Mouse (Mus musculus) G1E (cell line): ENCODE results near the gene Fthl17f. TPM values are rescaled to one million over a fixed set of nuclear protein-coding genes. Genes with fewer than 3 reads are reported as not detected.
"Not testable (repeated sequence)": the region's sequence is repeated elsewhere in the genome, so short reads cannot be mapped to it uniquely, and the experiment has no call there.

ENCODE experiments used
- ATAC-seq: 2 replicates; pipeline ENCODE4 v1.8.0; 2016; ENCODE audit warnings: mild to moderate bottlenecking; ENCODE audit not compliant: insufficient number of reproducible peaks, poor library complexity, low FRiP score, severe bottlenecking; ENCODE audit errors: extremely low read depth
- DNase-seq: peaks from one replicate; pipeline ENCODE4 v3.0.0; 2012; ENCODE audit warnings: low spot score
- H3K27me3 ChIP-seq: 2 replicates; pipeline ENCODE4 v1.6.1; 2012; ENCODE audit warnings: mild to moderate bottlenecking, low read length, inconsistent platforms; ENCODE audit not compliant: insufficient read depth
- H3K36me3 ChIP-seq: replicated peaks from 2 replicates; pipeline ENCODE3; 2012; ENCODE audit warnings: mild to moderate bottlenecking, inconsistent platforms
- H3K4me1 ChIP-seq: 2 replicates; pipeline ENCODE4 v1.6.1; 2012; ENCODE audit warnings: low read depth, low read length, inconsistent platforms, mixed read lengths; ENCODE audit not compliant: insufficient read depth
- H3K4me3 ChIP-seq: 2 replicates; pipeline ENCODE4 v1.5.1; 2012; ENCODE audit warnings: low read depth, mild to moderate bottlenecking, inconsistent platforms, low read length, moderate library complexity, mixed read lengths
- H3K9me3 ChIP-seq: replicated peaks from 2 replicates; pipeline ENCODE4 v1.6.1; 2012; ENCODE audit warnings: inconsistent platforms
- CTCF ChIP-seq: IDR thresholded peaks from 2 replicates; pipeline ENCODE4 v1.5.1; 2012; ENCODE audit warnings: low read depth, low read length, inconsistent platforms, mixed read lengths
- GATA1 ChIP-seq: IDR thresholded peaks from 2 replicates; pipeline ENCODE4 v1.6.1; 2012; ENCODE audit warnings: borderline replicate concordance, low read length, inconsistent platforms, mixed read lengths
- GATA2 ChIP-seq: IDR thresholded peaks from 2 replicates; pipeline ENCODE4 v1.6.1; 2012; ENCODE audit warnings: low read depth, low read length, inconsistent platforms, borderline replicate concordance
- POLR2AphosphoS5 ChIP-seq: IDR thresholded peaks from 2 replicates; pipeline ENCODE4 v1.6.1; 2012; ENCODE audit warnings: low read depth, low read length, inconsistent platforms; ENCODE audit not compliant: insufficient replicate concordance
- TAL1 ChIP-seq: conservative IDR thresholded peaks from 2 replicates; pipeline ENCODE4 v1.6.1; 2012; ENCODE audit warnings: low read depth, low read length, inconsistent platforms, mixed read lengths
- polyA plus RNA-seq: library from polyadenylated mRNA; stranded (reverse); fragments of >175 nt; gene quantifications from 2 replicates; pipeline ENCODE4 v1.2.3, GENCODE M21; 2012
- total RNA-seq, 2 experiments: library from RNA; stranded (forward) in 1 of 2; stranded (reverse) in 1 of 2; fragments of 200-1000 nt in 1 of 2; fragments of >200 nt in 1 of 2; fragmentation: Nextera tagmentation in 1 of 2; gene quantifications; 2 replicates each; pipeline ENCODE4 v1.2.3; 2014 to 2017

The Fthl17f gene
- total RNA-seq (2014; fragmentation: Nextera tagmentation), result not detected in 2 replicates
- total RNA-seq (2017), result 0.22 TPM in 1 of 2 replicates, not detected in the other
- not detected in 2 replicates for polyA plus RNA-seq

DNA sequence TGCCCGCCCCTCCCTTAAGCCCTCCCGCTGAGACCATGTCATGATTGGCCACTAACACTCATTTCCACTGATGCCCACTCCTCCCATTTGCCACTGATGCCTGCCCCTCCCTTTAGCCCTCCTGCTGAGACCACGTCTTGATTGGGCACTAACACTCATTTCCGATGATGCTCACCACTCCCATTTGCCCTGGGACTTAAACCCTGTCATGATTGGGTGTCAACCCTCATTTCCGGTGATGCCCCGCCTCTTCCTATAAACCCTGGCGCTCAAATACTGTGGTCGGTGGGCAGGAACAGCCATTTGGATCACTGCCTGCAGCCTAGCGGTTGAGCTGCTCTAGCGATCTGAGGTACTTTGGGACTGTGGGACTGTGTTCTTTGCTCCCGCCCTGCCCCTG is at the start of gene Fthl17f:
Gene Fthl17f, plus strand, starts transcription at position 301 of the 400 bp plus-strand sequence.
- not testable (repeated sequence) for H3K4me1 ChIP-seq, H3K27me3 ChIP-seq, H3K9me3 ChIP-seq, H3K36me3 ChIP-seq, DNase-seq, ATAC-seq, H3K4me3 ChIP-seq

DNA sequence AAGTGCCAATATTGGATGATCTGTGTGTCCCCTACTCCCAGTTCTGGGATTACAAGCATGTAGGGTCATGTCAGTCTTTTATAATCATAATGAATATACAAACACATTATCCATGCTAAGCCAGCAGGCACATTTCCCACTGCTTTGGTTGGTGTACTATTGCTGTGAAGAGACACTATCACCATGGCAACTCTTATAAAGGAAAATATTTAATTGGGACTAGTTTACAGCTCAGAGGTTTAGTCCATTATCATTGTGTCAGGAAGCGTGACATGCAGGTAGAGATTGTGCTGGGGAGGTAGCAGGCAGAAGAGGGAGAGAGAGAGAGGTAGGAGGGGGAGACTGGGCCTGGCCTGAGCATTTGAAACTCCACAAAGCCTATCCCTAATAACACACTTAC is 46.7 kb upstream of the Fthl17f start:
- Histone ChIP-seq H3K27me3 (no peaks in the 10 kb centered on the region), H3K4me1 (no peaks in the 10 kb centered on the region), H3K4me3 (no peak overlapping the region), H3K9me3 (no peaks in the 10 kb centered on the region), H3K36me3 (no peaks in the 10 kb centered on the region)
- TF ChIP-seq CTCF (no peak), POLR2AphosphoS5 (no peak), TAL1 (no peak), GATA1 (no peak), GATA2 (no peak)
- DNase-seq (no peak), ATAC-seq (no peak)

DNA sequence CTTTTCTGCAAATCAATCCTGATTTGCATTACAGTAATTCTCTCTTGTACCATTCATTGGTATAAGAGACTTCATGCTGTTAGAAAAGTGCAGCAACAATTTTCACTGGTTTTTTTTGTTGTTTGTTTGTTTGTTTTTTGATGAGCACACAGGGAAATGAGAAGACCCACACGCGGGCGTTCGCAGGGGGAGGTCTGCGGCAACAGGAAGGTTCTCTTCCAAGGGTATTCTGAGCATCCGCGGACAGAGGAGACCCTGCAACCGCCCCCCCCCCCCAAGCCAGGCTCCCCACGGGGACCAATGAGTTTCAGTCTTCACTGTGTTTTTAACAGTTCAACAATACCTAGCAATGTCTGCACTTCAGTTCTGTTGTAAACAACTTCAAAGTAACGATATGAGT is 43.3 kb upstream of the Fthl17f start:
- no peaks in the 10 kb centered on the region for H3K4me1 ChIP-seq
- no peaks in the 10 kb centered on the region for H3K36me3 ChIP-seq
- ATAC-seq (no peak), DNase-seq (no peak)
- H3K4me3 ChIP-seq, result no peak overlapping the region
- no peaks in the 10 kb centered on the region for H3K27me3 ChIP-seq
- TF ChIP-seq GATA1 (no peak), TAL1 (no peak), GATA2 (no peak), CTCF (no peak), POLR2AphosphoS5 (no peak)
- H3K9me3 ChIP-seq, result no peaks in the 10 kb centered on the region

DNA sequence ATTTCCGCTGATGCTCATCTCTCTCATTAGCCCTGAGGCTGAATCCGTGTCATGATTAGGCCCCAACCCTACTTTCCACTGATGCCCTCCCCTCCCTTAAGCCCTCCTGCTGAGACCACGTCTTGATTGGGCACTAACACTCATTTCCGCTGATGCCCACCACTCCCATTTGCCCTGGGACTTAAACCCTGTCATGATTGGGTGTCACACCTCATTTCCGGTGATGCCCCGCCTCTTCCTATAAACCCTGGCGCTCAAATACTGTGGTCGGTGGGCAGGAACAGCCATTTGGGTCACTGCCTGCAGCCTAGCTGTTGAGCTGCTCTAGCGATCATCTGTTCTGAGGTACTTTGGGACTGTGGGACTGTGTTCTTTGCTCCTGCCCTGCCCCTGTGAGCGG is 29.6 kb upstream of the Fthl17f start, which contains the start of gene Fthl17e:
Gene Fthl17e, plus strand, starts transcription at position 301 of the 400 bp plus-strand sequence.
- DNase-seq, H3K4me3 ChIP-seq, H3K4me1 ChIP-seq, H3K9me3 ChIP-seq, H3K36me3 ChIP-seq, H3K27me3 ChIP-seq, ATAC-seq: not testable (repeated sequence)

DNA sequence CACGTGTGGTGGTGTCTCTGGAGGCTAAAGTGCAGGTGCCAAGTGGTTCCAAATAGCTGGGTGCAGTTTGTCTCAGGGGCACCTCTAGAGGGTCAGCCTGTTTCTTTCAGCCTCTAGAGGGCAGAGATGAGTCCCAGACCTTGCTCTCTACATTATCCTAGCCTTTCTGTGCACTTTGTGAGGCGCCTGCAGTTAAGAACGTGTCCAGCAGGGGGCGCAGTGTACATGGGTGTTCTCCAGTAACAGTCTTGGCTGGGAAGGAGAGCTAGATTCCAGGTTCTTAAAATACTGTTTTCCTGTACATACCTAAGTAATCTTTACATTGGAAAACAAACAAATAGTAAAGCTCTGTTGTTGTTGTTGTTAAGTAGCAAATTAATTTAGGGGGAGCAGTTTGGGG is 21.2 kb upstream of the Fthl17f start:
- H3K36me3 ChIP-seq, H3K9me3 ChIP-seq, H3K27me3 ChIP-seq, H3K4me3 ChIP-seq, H3K4me1 ChIP-seq, DNase-seq, ATAC-seq: not testable (repeated sequence)

DNA sequence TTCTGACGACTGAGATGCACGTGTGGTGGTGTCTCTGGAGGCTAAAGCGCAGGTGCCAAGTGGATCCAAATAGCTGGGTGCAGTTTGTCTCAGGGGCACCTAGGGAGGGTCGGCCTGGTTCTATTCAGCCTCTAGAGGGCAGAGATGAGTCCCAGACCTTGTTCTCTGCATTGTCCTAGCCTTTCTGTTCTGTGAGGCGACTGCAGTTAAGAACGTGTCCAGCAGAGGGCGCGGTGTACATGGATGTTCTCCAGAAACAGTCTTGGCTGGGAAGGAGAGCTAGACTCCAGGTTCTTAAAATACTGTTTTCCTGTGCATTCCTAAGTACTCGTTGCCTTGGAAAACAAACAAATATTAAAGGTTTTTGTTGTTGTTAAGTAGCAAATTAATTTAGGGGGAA is 1.9 kb upstream of the Fthl17f start:
- not testable (repeated sequence) for H3K27me3 ChIP-seq, H3K36me3 ChIP-seq, ATAC-seq, H3K4me1 ChIP-seq, H3K4me3 ChIP-seq, DNase-seq, H3K9me3 ChIP-seq

DNA sequence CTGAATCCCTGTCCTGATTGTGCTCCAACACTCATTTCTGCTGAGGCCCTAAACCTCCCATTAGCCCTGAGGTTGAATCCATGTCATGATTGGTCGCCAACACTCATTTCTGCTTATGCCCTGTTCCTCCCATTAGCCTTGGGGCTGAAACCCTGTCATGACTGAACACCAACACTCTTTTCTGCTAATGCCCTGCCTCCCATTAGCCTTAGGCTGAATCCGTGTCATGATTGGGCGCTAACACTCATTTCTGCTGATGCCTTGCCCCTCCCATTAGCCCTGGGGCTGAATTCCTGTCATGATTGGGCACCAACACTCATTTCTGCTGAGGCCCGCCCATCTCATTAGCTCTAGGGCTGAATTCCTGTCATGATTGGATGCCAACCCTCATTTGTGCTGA is 714 bp upstream of the Fthl17f start:
- Histone ChIP-seq H3K27me3 (no peaks in the 10 kb centered on the region), H3K9me3 (no peaks in the 10 kb centered on the region), H3K4me3 (no peak overlapping the region), H3K4me1 (no peaks in the 10 kb centered on the region), H3K36me3 (no peaks in the 10 kb centered on the region)
- no peak for TF ChIP-seq GATA1
- no peak for TF ChIP-seq CTCF
- TF ChIP-seq TAL1, result no peak
- TF ChIP-seq GATA2, result no peak
- no peak for TF ChIP-seq POLR2AphosphoS5
- no peak for ATAC-seq
- no peak for DNase-seq

DNA sequence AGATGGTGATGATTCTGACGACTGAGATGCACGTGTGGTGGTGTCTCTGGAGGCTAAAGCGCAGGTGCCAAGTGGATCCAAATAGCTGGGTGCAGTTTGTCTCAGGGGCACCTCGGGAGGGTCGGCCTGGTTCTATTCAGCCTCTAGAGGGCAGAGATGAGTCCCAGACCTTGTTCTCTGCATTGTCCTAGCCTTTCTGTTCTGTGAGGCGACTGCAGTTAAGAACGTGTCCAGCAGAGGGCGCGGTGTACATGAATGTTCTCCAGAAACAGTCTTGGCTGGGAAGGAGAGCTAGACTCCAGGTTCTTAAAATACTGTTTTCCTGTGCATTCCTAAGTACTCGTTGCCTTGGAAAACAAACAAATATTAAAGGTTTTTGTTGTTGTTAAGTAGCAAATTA is 14.9 kb downstream of the Fthl17f start:
- not testable (repeated sequence) for ATAC-seq, H3K9me3 ChIP-seq, H3K4me1 ChIP-seq, H3K4me3 ChIP-seq, DNase-seq, H3K36me3 ChIP-seq, H3K27me3 ChIP-seq

DNA sequence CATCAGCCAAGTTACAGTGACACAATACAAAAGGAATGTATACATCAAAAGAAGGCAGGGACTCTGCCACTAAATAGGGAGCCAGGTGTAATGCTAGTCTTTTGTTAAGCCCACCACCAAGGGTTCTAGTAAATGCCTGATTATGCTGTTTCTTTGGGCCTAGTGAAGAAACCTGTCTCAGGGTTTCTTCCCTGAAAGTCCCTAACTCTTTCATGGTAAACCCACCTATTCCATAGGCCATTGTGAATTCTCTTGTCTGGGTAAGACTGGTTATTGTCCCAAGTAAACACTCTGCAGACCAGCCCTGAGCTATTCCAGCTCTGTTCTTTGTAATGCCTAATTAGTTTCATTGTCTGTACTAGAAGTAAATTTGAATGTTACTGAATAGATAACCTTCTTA is 32.3 kb downstream of the Fthl17f start:
- not testable (repeated sequence) for H3K4me1 ChIP-seq, H3K36me3 ChIP-seq, H3K4me3 ChIP-seq, DNase-seq, ATAC-seq, H3K27me3 ChIP-seq, H3K9me3 ChIP-seq
